Mouse (Mus musculus): ENCODE measurements around the gene Gm8439.
A peak's percentile ranks its signal among the peaks of the same experiment; 100 is the strongest.
"Not testable (repeated sequence)": the region's sequence is repeated elsewhere in the genome, so short reads cannot be mapped to it uniquely, and the experiment has no call there.

Gene Gm8439

DNA sequence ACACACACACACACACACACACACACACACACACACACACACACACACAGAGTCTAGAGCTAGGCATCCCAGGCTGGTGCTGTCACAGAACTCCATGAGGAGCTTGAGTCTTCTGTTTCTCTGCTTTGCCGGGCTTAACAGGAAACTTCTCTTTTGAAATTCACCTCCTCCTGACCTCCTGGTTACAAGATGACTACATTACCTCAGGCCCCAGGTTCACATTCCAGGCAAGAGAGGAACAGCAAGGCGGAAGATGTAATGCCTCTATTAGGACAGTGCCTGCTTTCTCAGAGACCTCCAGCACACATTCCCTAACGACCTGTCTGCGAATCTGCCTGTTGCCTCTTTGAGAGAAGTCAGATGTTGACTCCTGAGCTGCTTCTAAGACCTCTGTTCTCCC is at the start of gene Gm8439:
TSS of gene Gm8439 (plus strand) at position 301 of the 400 bp plus-strand sequence.
- no peak for DNase-seq (ENCODE audit: low spot score)

DNA sequence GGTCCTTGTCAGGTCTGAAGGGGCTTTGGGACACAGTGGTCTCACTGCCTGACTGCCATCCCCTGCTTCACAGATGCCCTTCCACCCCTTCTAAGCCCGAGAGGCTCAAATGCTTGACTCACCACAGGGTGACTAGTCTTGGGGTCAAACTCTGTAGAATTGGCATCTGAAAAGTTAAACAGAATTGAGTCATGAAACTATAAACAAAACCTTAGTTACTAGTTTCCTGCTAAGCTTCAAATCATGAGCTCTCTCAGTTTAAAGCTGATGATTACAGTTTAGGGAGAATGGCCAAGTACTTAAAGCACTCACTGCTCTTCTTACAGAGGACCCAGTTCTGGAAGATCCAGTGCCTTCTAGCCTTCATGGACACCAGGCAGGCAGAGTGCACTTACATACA is 43.6 kb upstream of the Gm8439 start:
- DNase-seq (ENCODE audit: low spot score): no peak

- DNase-seq (ENCODE audit: low spot score): no peak
Measured at GRCm38 (mm10) chr4:120556592-120556991, 32.0 kb upstream of the Gm8439 start.

DNA sequence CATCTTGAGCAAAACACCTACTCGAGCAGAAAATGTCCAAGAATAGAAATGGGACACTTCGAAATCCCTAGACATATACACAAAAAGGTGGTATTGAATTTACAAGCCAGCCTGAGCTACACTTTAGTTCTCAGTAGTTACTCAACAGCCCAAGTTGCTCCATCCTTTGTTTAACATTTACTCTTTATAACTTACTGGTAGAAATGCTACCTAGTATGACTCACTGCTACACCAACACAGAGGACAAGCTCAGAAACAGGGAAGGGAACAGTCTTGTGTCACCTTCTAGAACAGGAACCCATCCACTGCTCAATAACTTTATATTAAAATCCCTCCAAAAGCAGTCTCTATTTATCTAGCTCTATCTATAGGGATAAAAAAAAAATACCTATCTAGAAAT is 22.8 kb upstream of the Gm8439 start:
- DNase-seq (ENCODE audit: low spot score): no peak

- no peak for DNase-seq (ENCODE audit: low spot score)
Measured at GRCm38 (mm10) chr4:120568005-120568404, 20.5 kb upstream of the Gm8439 start.

DNA sequence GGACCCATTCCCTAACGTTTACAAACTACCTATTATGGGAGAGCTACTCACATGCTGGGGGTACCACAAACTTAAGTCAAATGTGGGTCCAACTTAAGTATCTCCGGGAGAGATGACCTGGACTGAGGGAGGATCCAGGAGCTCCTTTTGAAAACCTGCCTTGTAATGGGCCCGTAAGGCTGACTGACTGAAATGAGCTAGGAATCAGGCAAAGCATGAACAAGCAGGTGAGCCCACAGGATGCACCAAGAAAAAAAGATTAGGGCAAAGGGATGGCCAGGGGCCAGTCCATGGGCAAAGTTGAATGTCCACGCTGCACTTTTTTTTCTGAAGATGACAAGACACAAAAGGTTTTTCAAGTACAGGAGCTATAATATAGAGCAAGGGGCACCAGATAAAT is 19.5 kb upstream of the Gm8439 start:
- DNase-seq (ENCODE audit: low spot score): no peak

DNA sequence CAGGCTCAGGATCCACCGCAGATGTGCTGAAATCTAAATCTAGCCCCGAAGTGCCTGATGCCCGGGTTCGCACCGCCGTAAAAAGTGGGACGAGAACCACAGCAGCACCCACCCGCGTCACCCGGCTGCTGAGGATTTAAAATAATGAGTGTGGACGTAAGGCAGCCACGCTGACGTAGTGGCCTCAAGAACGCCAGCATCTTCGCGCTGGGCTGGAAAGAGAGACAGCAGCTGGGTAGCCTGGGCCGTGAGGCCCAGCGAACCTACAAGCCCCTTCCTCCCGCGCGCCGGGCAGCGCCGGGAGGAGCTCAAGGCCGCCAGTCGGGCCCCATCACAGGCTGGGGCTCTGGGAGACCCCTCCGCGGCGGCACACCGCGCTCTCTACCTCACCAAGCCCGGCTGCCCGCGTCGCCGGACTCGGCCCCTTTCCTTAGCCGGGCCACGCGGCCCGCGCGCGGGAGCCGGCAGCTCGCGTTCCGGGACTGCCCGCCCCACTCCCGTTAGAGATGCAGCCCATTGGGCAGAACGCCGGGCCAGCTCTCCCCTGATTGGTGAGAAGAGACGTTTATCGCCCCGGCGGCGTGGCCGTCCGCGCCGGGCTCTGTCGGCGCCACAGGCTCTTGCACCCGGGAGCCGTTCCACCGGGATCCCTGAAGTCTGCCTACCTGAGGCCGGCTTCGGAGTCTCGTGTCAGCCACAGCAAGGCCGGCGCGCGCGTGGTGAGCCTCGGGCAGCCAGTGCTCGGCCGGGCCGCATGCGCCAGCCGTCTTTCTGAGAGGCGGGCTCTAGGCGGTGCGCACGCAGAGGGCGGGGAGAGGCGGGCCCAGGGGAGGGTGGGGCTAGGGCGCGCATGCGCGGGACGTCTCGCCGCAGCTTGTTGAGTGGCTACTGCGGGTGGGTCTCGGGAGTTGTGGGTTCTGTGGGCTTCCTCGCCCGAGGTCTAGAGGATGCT is 18.8 kb upstream of the Gm8439 start, which contains the start of gene Ctps:
TSS of gene Ctps (minus strand) at position 791 of the 952 bp plus-strand sequence.
- DNase-seq (ENCODE audit: low spot score): peak; percentile 91

DNA sequence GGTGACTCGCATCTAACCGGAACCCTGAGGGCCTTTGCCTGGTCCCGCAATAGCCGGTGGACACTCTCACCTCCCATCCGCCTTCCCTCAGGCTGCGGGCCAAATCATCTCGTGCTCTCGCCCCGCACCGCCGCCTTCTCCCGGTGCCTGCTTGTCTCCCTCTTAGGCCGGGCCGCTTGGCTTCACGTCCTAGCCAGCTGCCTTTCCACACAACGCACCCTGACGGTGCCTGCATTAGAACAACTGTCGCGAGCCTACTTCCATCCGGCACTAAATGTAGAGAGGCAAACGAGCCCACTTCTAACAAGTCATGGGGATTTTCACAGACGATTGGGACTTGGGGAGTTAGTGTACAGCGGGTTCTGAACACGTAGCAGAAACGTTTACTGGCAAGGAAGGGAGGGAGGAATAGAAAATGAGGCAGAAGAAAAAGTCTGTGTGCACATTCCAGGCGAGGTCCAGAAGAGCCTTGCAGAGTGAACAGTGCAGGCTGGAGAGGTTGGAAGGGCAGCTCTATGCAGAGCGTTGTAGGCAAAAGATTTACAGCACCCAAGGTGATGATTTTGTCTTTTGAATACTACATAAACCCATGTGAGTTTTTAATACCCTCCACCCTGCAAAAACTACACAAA is 18.0 kb upstream of the Gm8439 start:
- no peak for DNase-seq (ENCODE audit: low spot score)

GRCm38 (mm10) chr4:120571070-120571464 is 17.5 kb upstream of the Gm8439 start:
- DNase-seq (ENCODE audit: low spot score): no peak

DNA sequence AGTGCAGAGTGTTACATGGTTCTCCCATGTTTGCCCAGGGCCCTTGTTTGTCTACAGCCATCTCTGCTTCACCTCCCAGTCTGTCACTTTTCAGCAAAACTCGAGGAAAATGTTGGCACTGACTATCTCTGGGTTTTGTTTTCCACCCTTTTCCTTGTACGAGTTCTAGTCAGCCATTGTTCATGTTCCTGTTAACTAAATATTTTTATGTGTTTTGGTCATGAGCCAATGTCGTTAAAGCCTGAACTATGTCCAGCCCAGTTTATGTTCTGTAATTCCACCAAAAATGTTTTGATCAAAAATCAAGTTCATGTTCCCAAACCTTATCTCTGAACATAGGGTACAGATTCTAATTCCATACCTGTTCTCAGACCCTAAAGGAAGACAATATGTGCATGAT is 16.9 kb upstream of the Gm8439 start:
- no peak for DNase-seq (ENCODE audit: low spot score)

DNA sequence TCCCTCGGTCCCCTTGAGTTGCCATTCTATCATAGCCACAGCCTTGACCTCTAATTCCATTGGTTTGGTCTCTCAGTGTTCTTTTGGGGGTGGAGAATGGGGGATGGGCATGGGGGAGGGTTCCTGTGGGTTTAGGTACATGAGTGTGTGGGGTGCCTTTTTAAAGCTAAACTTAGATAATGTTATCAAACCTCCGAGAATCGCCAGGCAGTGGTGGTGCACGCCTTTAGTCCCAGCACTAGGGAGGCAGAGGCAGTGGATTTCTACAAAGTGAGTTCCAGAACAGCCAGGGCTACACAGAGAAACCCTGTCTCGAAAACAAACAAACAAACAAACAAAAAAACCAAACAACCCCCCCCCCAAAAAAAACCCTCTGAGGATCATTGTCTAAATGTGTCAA is 7.7 kb upstream of the Gm8439 start:
- no peak for DNase-seq (ENCODE audit: low spot score)

- no peak for DNase-seq (ENCODE audit: low spot score)
Measured at GRCm38 (mm10) chr4:120581711-120582110, 6.8 kb upstream of the Gm8439 start.

DNA sequence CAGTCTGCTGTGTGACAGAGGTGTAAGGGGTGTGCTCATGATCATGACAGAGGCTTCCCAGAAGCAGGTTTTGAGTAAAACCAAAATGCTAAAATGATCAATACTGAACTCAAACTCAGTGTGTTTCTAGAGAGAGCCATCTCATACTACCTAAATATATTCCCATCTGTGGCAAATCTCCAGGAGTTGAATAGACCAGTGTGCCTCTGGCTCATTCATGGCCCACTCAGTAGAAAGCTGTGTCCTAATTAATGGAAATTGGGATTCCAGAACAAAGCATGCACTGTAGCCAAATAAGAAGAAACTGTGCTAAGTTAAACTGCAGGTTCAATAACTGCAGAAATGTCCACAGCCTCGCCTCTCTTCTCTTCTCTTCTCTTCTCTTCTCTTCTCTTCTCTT is 1.6 kb upstream of the Gm8439 start:
- no peak for DNase-seq (ENCODE audit: low spot score)

DNA sequence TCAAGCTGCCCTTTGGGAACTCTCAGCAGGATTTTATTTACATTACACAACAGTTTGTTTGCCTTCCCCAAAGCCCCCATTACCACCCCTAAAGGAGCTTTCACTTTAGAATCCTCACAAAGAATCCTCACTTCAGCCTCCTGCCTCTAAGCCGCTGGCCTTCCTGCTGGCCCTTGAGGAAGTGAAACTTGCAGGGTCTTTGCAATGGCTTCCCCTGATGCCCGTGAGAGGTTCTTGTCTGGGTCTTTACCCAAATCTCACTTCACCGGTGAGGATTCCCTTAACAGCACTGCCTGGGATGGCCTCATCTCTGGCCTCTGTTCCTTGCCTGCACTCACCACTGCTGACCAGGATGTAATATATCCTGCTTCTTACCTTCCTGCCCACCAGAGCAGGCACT is 525 bp downstream of the Gm8439 start:
- no peak for DNase-seq (ENCODE audit: low spot score)

- no peak for DNase-seq (ENCODE audit: low spot score)
Measured at GRCm38 (mm10) chr4:120589815-120590422, 1.4 kb downstream of the Gm8439 start.

DNA sequence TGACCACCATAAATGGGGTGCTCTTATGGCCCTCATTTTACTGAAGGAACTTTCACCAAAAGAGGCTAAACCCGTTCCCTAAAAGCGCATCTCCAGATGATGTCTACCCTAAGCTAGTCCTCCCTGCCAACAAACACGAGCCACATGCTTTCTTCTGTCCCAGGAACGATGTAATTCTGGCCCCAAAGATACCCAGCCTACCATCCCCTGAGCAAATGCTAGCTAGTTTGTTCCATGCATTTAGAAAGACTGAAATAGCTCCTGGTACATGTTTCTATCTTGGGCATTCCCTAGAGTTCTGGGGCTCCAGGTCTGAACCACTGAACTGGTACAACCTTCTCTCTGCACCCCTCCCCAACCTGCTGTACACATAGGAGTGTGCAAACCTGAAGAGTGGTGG is 2.4 kb downstream of the Gm8439 start:
- DNase-seq (ENCODE audit: low spot score): no peak

- not testable (repeated sequence) for DNase-seq (ENCODE audit: low spot score)
Measured at GRCm38 (mm10) chr4:120596210-120596609, 7.7 kb downstream of the Gm8439 start.

DNA sequence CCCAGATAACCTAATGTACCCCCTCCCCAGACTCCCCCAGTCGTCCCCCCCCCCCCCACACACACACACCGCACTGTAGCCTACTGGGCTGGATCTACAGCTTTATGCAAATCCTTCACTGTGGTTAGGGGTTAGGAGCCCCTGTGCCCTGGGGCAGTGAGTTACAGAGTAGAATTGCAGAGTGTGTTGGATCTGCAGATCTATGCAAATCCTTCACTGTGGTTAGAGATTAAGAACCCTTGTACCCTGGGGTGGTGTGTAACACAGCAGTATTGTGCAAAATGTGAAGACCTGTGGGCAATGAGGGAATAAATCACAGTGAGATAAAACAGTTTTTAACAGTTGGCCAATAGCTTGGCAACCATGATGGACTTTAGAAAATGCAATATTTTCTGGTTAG is 10.4 kb downstream of the Gm8439 start:
- DNase-seq (ENCODE audit: low spot score): no peak

DNA sequence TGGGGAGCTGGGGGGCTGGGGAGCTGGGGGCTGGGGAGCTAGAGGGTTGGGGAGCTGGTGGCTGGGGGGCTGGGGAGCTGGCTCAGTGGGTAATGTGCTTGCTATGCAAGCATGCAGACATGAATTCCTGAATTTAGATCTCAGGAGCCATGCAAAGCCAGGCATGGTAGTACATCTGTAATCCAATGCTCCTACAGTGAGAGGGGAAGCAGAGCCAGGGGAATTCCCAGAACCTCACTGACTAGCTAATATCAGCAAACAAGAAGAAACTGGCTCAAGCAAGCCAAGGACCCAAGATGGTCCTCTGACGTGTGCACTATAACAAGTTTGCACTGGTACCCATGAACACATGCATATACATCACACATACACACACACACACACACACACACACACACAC is 13.2 kb downstream of the Gm8439 start:
- DNase-seq (ENCODE audit: low spot score): no peak

DNA sequence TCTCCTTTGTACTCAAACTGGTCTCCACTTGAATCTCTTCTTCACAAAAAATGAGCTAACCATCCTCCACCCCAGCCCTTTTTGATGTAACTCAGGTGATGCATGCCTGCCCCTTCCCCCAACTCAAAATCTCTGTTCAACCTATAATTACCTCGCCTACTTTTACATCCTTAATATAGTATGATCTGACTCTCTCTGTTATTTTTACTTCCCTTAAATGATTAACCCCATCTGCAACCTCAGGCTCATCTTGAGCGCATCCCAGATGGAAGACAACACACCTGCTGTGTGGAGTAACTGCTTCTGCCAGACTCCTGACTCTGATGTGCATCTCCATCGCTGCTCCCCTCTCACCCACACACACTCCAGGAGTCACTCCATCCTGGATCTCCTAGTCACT is 14.1 kb downstream of the Gm8439 start:
- DNase-seq (ENCODE audit: low spot score): no peak

DNA sequence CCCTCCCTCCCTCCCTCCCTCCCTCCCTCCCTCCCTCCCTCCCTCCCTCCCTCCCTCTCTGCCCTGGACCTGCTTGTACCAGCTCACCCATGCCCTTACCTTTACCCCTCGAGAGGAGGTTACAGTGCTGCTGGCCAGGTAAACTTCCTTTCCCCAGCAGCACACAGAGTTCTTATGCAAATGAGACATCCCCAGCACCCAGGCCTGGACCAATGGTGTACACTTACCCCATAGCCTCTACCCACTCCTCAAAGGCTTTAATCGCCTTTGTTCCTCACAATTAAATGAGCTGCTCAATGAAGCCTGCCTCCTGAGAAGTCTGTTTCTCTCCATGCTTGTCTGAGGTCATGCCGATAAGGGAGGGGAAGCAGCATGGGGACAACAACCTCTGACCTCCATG is 18.4 kb downstream of the Gm8439 start:
- no peak for DNase-seq (ENCODE audit: low spot score)

- DNase-seq (ENCODE audit: low spot score): no peak
Measured at GRCm38 (mm10) chr4:120611005-120611404, 22.5 kb downstream of the Gm8439 start.
